Mouse (Mus musculus) E14TG2a.4 (cell line): ENCODE results near the gene Abhd12.

ENCODE experiments used
- CTCF ChIP-seq: conservative IDR thresholded peaks from 2 replicates; pipeline ENCODE4 v1.5.1; 2014; ENCODE audit warnings: low read length
- POU5F1 ChIP-seq: IDR thresholded peaks from 2 replicates; pipeline ENCODE4 v1.6.1; 2014; ENCODE audit warnings: low read length, borderline replicate concordance

- no peak for TF ChIP-seq CTCF
- no peak for TF ChIP-seq POU5F1
Measured at GRCm38 (mm10) chr2:150839686-150840471, 64.7 kb downstream of the Abhd12 start.
